Mouse (Mus musculus) stomach, adult 2 months (tissue): ENCODE data around the gene Ces2f. TPM values are rescaled to one million over a fixed set of nuclear protein-coding genes. Genes with fewer than 3 reads are reported as not detected.

Experiments
- polyA plus RNA-seq: library from polyadenylated mRNA; depleted of rRNA; stranded (reverse); fragments of >200 nt; gene quantifications from 2 replicates; pipeline ENCODE4 v1.2.3, GENCODE M21; 2012; rRNA removed

The Ces2f gene
- 0.35 and 0.48 TPM in 2 replicates for polyA plus RNA-seq

GRCm38 (mm10) chr8:104947056-104947455 is at the start of gene Ces2f:
TSS of gene Ces2f (plus strand) at chr8:104947356.

GRCm38 (mm10) chr8:104925972-104926596 is 21.1 kb upstream of the Ces2f start, which contains the start of gene Ces2e:
TSS of gene Ces2e (plus strand) at chr8:104926260.

GRCm38 (mm10) chr8:104961537-104961961 is 14.4 kb downstream of the Ces2f start, which contains the start of gene Ces2g:
TSS of gene Ces2g (plus strand) at chr8:104961718.

GRCm38 (mm10) chr8:105000586-105000985 is 53.4 kb downstream of the Ces2f start, which contains the start of gene Ces2h:
TSS of gene Ces2h (plus strand) at chr8:105000853.

Other genes with a start within 250 kb of the Ces2f start
- 7.3 and 13.3 TPM in 2 replicates for gene Ces2a, start 213.4 kb upstream of the Ces2f start, polyA plus RNA-seq
- 4.8 and 6.6 TPM in 2 replicates for gene Ces2b, start 115.8 kb upstream of the Ces2f start, polyA plus RNA-seq
- 100 and 139 TPM in 2 replicates for gene Ces2c, start 100.3 kb upstream of the Ces2f start, polyA plus RNA-seq
- 1.4 and 3.1 TPM in 2 replicates for gene Ces2e, start 21.1 kb upstream of the Ces2f start, polyA plus RNA-seq
- gene Ces2g, start 14.4 kb downstream of the Ces2f start, polyA plus RNA-seq: 27.5 and 41.8 TPM in 2 replicates
- gene Ces2h, start 53.5 kb downstream of the Ces2f start, polyA plus RNA-seq: not detected in 2 replicates
- gene Ces3a, start 101.2 kb downstream of the Ces2f start, polyA plus RNA-seq: 0.31 and 0.63 TPM in 2 replicates
- not detected in 2 replicates for gene Ces3b, start 136.4 kb downstream of the Ces2f start, polyA plus RNA-seq
- gene Ces4a, start 184.4 kb downstream of the Ces2f start, polyA plus RNA-seq: not detected in 2 replicates
- 2.1 and 2.3 TPM in 2 replicates for gene Cbfb, start 223.3 kb downstream of the Ces2f start, polyA plus RNA-seq